Mouse (Mus musculus) heart, embryonic 12.5 days (tissue): Measurements from ENCODE around the gene Ppp6r2. TPM values are rescaled to one million over a fixed set of nuclear protein-coding genes. Genes with fewer than 3 reads are reported as not detected.

ENCODE experiments used
- ATAC-seq: fragments of 200-750 bp; cut with Nextera tagmentation; 2 replicates; pipeline ENCODE4 v1.8.0; 2017; ENCODE audit warnings: moderate TSS enrichment, moderate library complexity; ENCODE audit not compliant: insufficient number of reproducible peaks, low FRiP score
- H3K27ac ChIP-seq: fragments of 300-500 bp; sonication (generic); 2 replicates; pipeline ENCODE4 v1.5.1; 2016; ENCODE audit warnings: mild to moderate bottlenecking, moderate library complexity; ENCODE audit not compliant: poor library complexity, severe bottlenecking
- H3K27me3 ChIP-seq: fragments of 300-500 bp; sonication (generic); replicated peaks from 2 replicates; pipeline ENCODE4 v1.6.1; 2016; ENCODE audit warnings: mild to moderate bottlenecking, moderate library complexity
- H3K36me3 ChIP-seq: fragments of 300-500 bp; sonication (generic); 2 replicates; pipeline ENCODE4 v1.6.1; 2016; ENCODE audit warnings: mild to moderate bottlenecking, moderate library complexity
- H3K4me1 ChIP-seq: fragments of 300-500 bp; sonication (generic); replicated peaks from 2 replicates; pipeline ENCODE4 v1.6.1; 2016; ENCODE audit warnings: mild to moderate bottlenecking
- H3K4me2 ChIP-seq: fragments of 300-500 bp; sonication (generic); 2 replicates; pipeline ENCODE4 v1.6.1; 2016; ENCODE audit warnings: mild to moderate bottlenecking, moderate library complexity
- H3K4me3 ChIP-seq: fragments of 300-500 bp; sonication (generic); 2 replicates; pipeline ENCODE4 v1.5.1; 2016; ENCODE audit warnings: mild to moderate bottlenecking
- H3K9ac ChIP-seq: fragments of 300-500 bp; sonication (generic); 2 replicates; pipeline ENCODE4 v1.6.1; 2016; ENCODE audit warnings: mild to moderate bottlenecking, moderate library complexity
- H3K9me3 ChIP-seq: fragments of 300-500 bp; sonication (generic); replicated peaks from 2 replicates; pipeline ENCODE4 v1.6.1; 2016; ENCODE audit warnings: mild to moderate bottlenecking, moderate library complexity
- WGBS: fragments of 180-500 bp; shearing (Covaris S2); methylation state at CpG from one replicate; pipeline ENCODE4 v1.1.7; 2016; 5-methylcytosine and 5-hydroxymethylcytosine counted together
- microRNA-seq: library from miRNA; unstranded; fragments of <30 nt; microRNA quantifications from one replicate; pipeline ENCODE4, GENCODE M21; 2017
- polyA plus RNA-seq: library from polyadenylated mRNA; unstranded; fragments of >200 nt; fragmentation: Nextera tagmentation; extraction: Ambion mirVana; gene quantifications from 2 replicates; pipeline ENCODE4 v1.2.1, GENCODE M21; 2016

Gene Ppp6r2
- polyA plus RNA-seq, 1 experiment from 2014 or later = 25.9 TPM

- H3K4me1 ChIP-seq = no peaks in the 10 kb centered on the region
- no peak overlapping the region for H3K27ac ChIP-seq
- WGBS = 80% methylated on average over 14 of the region's 14 CpGs
- no peaks in the 10 kb centered on the region for H3K36me3 ChIP-seq
- H3K4me3 ChIP-seq = no peak overlapping the region
- ATAC-seq = no peak; the same call in 1 of the 2 replicates
- 0 out of 2 replicates have a peak, but pooled peaks cover 3% of the 10 kb centered on the region for H3K9me3 ChIP-seq
- H3K27me3 ChIP-seq = no peaks in the 10 kb centered on the region
- no peak overlapping the region for H3K9ac ChIP-seq
- H3K4me2 ChIP-seq = no peak overlapping the region
These were observed 125.1 kb downstream of the Ppp6r2 start for GRCm38 (mm10) chr15:89336422-89336821.

Small RNAs within 50 kb of the gene (microRNA-seq; reads per million reads assigned to microRNA genes)
- 1.7 reads per million for gene Mir6958
- gene Mir6959 = not detected
- gene Mir7118 = not detected

Other genes starting within 250 kb of the Ppp6r2 start
- gene Mlc1, start 232.5 kb upstream of the Ppp6r2 start, polyA plus RNA-seq = 0.06 TPM in 1 of 2 replicates, not detected in the other
- gene Mov10l1, start 228.6 kb upstream of the Ppp6r2 start, polyA plus RNA-seq = 56.9 and 60.3 TPM in 2 replicates
- 1.8 and 2.4 TPM in 2 replicates for gene Panx2, start 151.8 kb upstream of the Ppp6r2 start, polyA plus RNA-seq
- 51.7 and 53.5 TPM in 2 replicates for gene Trabd, start 136.4 kb upstream of the Ppp6r2 start, polyA plus RNA-seq
- 12.4 and 12.6 TPM in 2 replicates for gene Selenoo, start 122.5 kb upstream of the Ppp6r2 start, polyA plus RNA-seq
- 13.7 and 15.8 TPM in 2 replicates for gene Tubgcp6, start 88.4 kb upstream of the Ppp6r2 start, polyA plus RNA-seq
- 12.7 and 13.4 TPM in 2 replicates for gene Hdac10, start 82.9 kb upstream of the Ppp6r2 start, polyA plus RNA-seq
- 19.9 and 20.1 TPM in 2 replicates for gene Mapk12, start 70.8 kb upstream of the Ppp6r2 start, polyA plus RNA-seq
- gene Mapk11, start 61.9 kb upstream of the Ppp6r2 start, polyA plus RNA-seq = 3.7 and 4.6 TPM in 2 replicates
- gene Plxnb2, start 30.8 kb upstream of the Ppp6r2 start, polyA plus RNA-seq = 124 and 130 TPM in 2 replicates
- gene Dennd6b, start 15.1 kb upstream of the Ppp6r2 start, polyA plus RNA-seq = 19.9 and 20.2 TPM in 2 replicates
- 45.0 and 46.3 TPM in 2 replicates for gene Sbf1, start 103.8 kb downstream of the Ppp6r2 start, polyA plus RNA-seq
- 0.77 and 1.0 TPM in 2 replicates for gene Adm2, start 111.2 kb downstream of the Ppp6r2 start, polyA plus RNA-seq
- not detected in 2 replicates for gene Miox, start 122.8 kb downstream of the Ppp6r2 start, polyA plus RNA-seq
- 46.9 and 49.4 TPM in 2 replicates for gene Lmf2, start 144.1 kb downstream of the Ppp6r2 start, polyA plus RNA-seq
- gene Ncaph2, start 144.2 kb downstream of the Ppp6r2 start, polyA plus RNA-seq = 112 and 116 TPM in 2 replicates
- 5.6 TPM in 2 replicates for gene Sco2, start 162.3 kb downstream of the Ppp6r2 start, polyA plus RNA-seq
- 1.3 and 1.6 TPM in 2 replicates for gene Tymp, start 165.5 kb downstream of the Ppp6r2 start, polyA plus RNA-seq
- gene Odf3b, start 167.7 kb downstream of the Ppp6r2 start, polyA plus RNA-seq = 0.27 and 0.44 TPM in 2 replicates
- gene Klhdc7b, start 173.4 kb downstream of the Ppp6r2 start, polyA plus RNA-seq = 0.09 TPM in 1 of 2 replicates, not detected in the other
- not detected in 2 replicates for gene Syce3, start 198.9 kb downstream of the Ppp6r2 start, polyA plus RNA-seq
- 138 and 149 TPM in 2 replicates for gene Cpt1b, start 214.3 kb downstream of the Ppp6r2 start, polyA plus RNA-seq
- 2.9 and 3.4 TPM in 2 replicates for gene C730034F03Rik, start 218.0 kb downstream of the Ppp6r2 start, polyA plus RNA-seq
- gene Gm44502, start 218.1 kb downstream of the Ppp6r2 start, polyA plus RNA-seq = 0.59 and 0.68 TPM in 2 replicates
- 59.6 and 67.0 TPM in 2 replicates for gene Chkb, start 218.4 kb downstream of the Ppp6r2 start, polyA plus RNA-seq
- gene Mapk8ip2, start 242.4 kb downstream of the Ppp6r2 start, polyA plus RNA-seq = 0.36 and 0.49 TPM in 2 replicates